Mouse (Mus musculus): ENCODE results near the gene Krt42.
"Not testable (repeated sequence)": the region's sequence is repeated elsewhere in the genome, so short reads cannot be mapped to it uniquely, and the experiment has no call there.

Gene Krt42

GRCm38 (mm10) chr11:100269821-100270332 lies at the start of gene Krt42:
Gene Krt42 (minus strand): TSS chr11:100269871.
- in situ Hi-C loops (cut with MboI, MseI), result no loop called here

- in situ Hi-C loops (cut with MboI, MseI), result no loop called here
Measured at GRCm38 (mm10) chr11:100318529-100319451, 49.1 kb upstream of the Krt42 start.

GRCm38 (mm10) chr11:100317826-100318380 lies 48.2 kb upstream of the Krt42 start:
- in situ Hi-C loops (cut with MboI, MseI), result no loop called here

GRCm38 (mm10) chr11:100315439-100315838 lies 45.8 kb upstream of the Krt42 start:
- in situ Hi-C loops (cut with MboI, MseI), result no loop called here

GRCm38 (mm10) chr11:100313424-100313823 lies 43.8 kb upstream of the Krt42 start:
- in situ Hi-C loops (cut with MboI, MseI), result no loop called here

GRCm38 (mm10) chr11:100312096-100312679 lies 42.5 kb upstream of the Krt42 start:
- in situ Hi-C loops (cut with MboI, MseI), result no loop called here

- in situ Hi-C loops (cut with MboI, MseI), result no loop called here
Measured at GRCm38 (mm10) chr11:100311656-100312055, 42.0 kb upstream of the Krt42 start.

- in situ Hi-C loops (cut with MboI, MseI), result not testable (repeated sequence)
Measured at GRCm38 (mm10) chr11:100308672-100309071, 39.0 kb upstream of the Krt42 start.

GRCm38 (mm10) chr11:100307900-100308299 lies 38.2 kb upstream of the Krt42 start:
- in situ Hi-C loops (cut with MboI, MseI), result no loop called here

GRCm38 (mm10) chr11:100301292-100301691 lies 31.6 kb upstream of the Krt42 start:
- in situ Hi-C loops (cut with MboI, MseI), result no loop called here

GRCm38 (mm10) chr11:100300293-100300692 lies 30.6 kb upstream of the Krt42 start:
- in situ Hi-C loops (cut with MboI, MseI), result no loop called here

GRCm38 (mm10) chr11:100298274-100299036 lies 28.8 kb upstream of the Krt42 start:
- in situ Hi-C loops (cut with MboI, MseI), result loop anchor here (5.0 kb wide), 1 partner anchor 831 kb away; no protein-coding TSS in a partner anchor

GRCm38 (mm10) chr11:100297801-100298200 lies 28.1 kb upstream of the Krt42 start:
- in situ Hi-C loops (cut with MboI, MseI), result loop anchor here (5.0 kb wide), 1 partner anchor 830 kb away; no protein-coding TSS in a partner anchor

GRCm38 (mm10) chr11:100295308-100295707 lies 25.6 kb upstream of the Krt42 start:
- in situ Hi-C loops (cut with MboI, MseI), result loop anchor here (5.0 kb wide), 1 partner anchor 828 kb away; no protein-coding TSS in a partner anchor

- in situ Hi-C loops (cut with MboI, MseI), result no loop called here
Measured at GRCm38 (mm10) chr11:100292884-100293283, 23.2 kb upstream of the Krt42 start.

- in situ Hi-C loops (cut with MboI, MseI), result no loop called here
Measured at GRCm38 (mm10) chr11:100290235-100290634, 20.6 kb upstream of the Krt42 start.

GRCm38 (mm10) chr11:100288942-100289341 lies 19.3 kb upstream of the Krt42 start:
- in situ Hi-C loops (cut with MboI, MseI), result loop anchor here (10.0 kb wide), 1 partner anchor 124 kb away; no protein-coding TSS in a partner anchor

- in situ Hi-C loops (cut with MboI, MseI), result loop anchor here (10.0 kb wide), 1 partner anchor 122 kb away; no protein-coding TSS in a partner anchor
Measured at GRCm38 (mm10) chr11:100287024-100287423, 17.4 kb upstream of the Krt42 start.

GRCm38 (mm10) chr11:100284988-100285387 lies 15.3 kb upstream of the Krt42 start:
- in situ Hi-C loops (cut with MboI, MseI), result loop anchor here (10.0 kb wide), 1 partner anchor 120 kb away; no protein-coding TSS in a partner anchor

GRCm38 (mm10) chr11:100282549-100282948 lies 12.9 kb upstream of the Krt42 start:
- in situ Hi-C loops (cut with MboI, MseI), result loop anchor here (10.0 kb wide), 1 partner anchor 118 kb away; no protein-coding TSS in a partner anchor
